Mouse (Mus musculus) lung, postnatal 0 days (tissue): ENCODE measurements around the gene Bag6. TPM values are rescaled to one million over a fixed set of nuclear protein-coding genes. Genes with fewer than 3 reads are reported as not detected.

Experiments
- ATAC-seq: fragments of 200-750 bp; cut with Nextera tagmentation; 2 replicates; pipeline ENCODE4 v1.8.0; 2017; ENCODE audit warnings: moderate library complexity
- DNase-seq: peaks from one replicate; pipeline ENCODE4 v3.0.0-alpha.2; 2016; ENCODE audit warnings: low spot score
- H3K27ac ChIP-seq: fragments of 300-500 bp; sonication (generic); 2 replicates; pipeline ENCODE4 v1.5.1; 2014; ENCODE audit warnings: antibody characterized with exemption, mild to moderate bottlenecking, low read length, mixed read lengths
- H3K27me3 ChIP-seq: fragments of 300-500 bp; sonication (generic); replicated peaks from 2 replicates; pipeline ENCODE4 v1.6.1; 2014; ENCODE audit warnings: low read length, mixed read lengths; ENCODE audit not compliant: insufficient read depth
- H3K36me3 ChIP-seq: fragments of 300-500 bp; sonication (generic); 2 replicates; pipeline ENCODE4 v1.6.1; 2014; ENCODE audit warnings: low read length, mixed read lengths; ENCODE audit not compliant: insufficient read depth
- H3K4me1 ChIP-seq: fragments of 300-500 bp; sonication (generic); 2 replicates; pipeline ENCODE4 v1.6.1; 2014; ENCODE audit warnings: antibody characterized with exemption, low read depth, low read length, mixed read lengths; ENCODE audit not compliant: insufficient read depth
- H3K4me2 ChIP-seq: fragments of 300-500 bp; sonication (generic); replicated peaks from 2 replicates; pipeline ENCODE4 v1.6.1; 2014; ENCODE audit warnings: low read depth, mild to moderate bottlenecking, low read length, moderate library complexity, mixed read lengths
- H3K4me3 ChIP-seq: fragments of 300-500 bp; sonication (generic); 2 replicates; pipeline ENCODE4 v1.5.1; 2014; ENCODE audit warnings: low read depth, low read length
- H3K9ac ChIP-seq: fragments of 300-500 bp; sonication (generic); replicated peaks from 2 replicates; pipeline ENCODE4 v1.6.1; 2014; ENCODE audit warnings: low read depth, mild to moderate bottlenecking
- H3K9me3 ChIP-seq: fragments of 300-500 bp; sonication (generic); 2 replicates; pipeline ENCODE4 v1.6.1; 2016; ENCODE audit warnings: low read length, mixed read lengths
- CTCF ChIP-seq: IDR thresholded peaks from 2 replicates; pipeline ENCODE4 v1.5.1; 2016; ENCODE audit warnings: antibody characterized with exemption, mild to moderate bottlenecking
- EP300 ChIP-seq: IDR thresholded peaks from 2 replicates; pipeline ENCODE4 v1.6.1; 2016; ENCODE audit warnings: antibody characterized with exemption, mild to moderate bottlenecking, control low read depth
- WGBS: fragments of 180-500 bp; shearing (Covaris S2); extraction: QIAGEN DNeasy Blood & Tissue Kit; methylation state at CpG from one replicate; pipeline ENCODE4 v1.1.7; 2014; 5-methylcytosine and 5-hydroxymethylcytosine counted together
- polyA plus RNA-seq: library from polyadenylated mRNA; unstranded; fragments of >200 nt; fragmentation: Nextera tagmentation; extraction: Ambion mirVana; gene quantifications from 2 replicates; pipeline ENCODE4 v1.2.1, GENCODE M21; 2015

Gene Bag6
- polyA plus RNA-seq, 1 experiment from 2014 or later, result 34.8 TPM

DNA sequence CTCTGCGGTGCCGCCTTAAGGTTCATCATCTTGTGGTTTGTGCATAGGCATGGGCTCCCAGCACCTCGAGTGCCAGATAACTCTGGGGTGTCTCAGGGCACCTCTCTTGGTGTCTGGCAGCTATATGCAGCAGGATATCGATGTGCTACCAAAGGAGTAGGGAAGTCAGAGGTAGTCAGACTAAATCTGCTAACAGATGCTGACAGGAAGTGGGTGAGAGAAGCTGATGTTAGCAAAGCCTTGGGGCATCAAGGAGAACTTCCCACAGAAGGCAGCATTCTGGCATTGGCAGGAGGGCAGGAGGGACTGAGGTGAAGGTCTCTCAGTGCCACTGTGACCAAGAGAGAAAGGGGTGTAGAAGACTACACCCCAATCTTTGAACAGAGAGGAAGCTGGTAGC lies 55.1 kb downstream of the Bag6 start:
- Histone ChIP-seq H3K9me3 (no peaks in the 10 kb centered on the region), H3K4me2 (no peak overlapping the region), H3K36me3 (no peaks in the 10 kb centered on the region), H3K27ac (no peak overlapping the region), H3K9ac (no peak overlapping the region), H3K4me1 (peaks cover 4% of the 10 kb centered on the region; the same call in 1 of the 2 replicates), H3K4me3 (no peak overlapping the region), H3K27me3 (no peaks in the 10 kb centered on the region)
- no peak for TF ChIP-seq EP300
- TF ChIP-seq CTCF, result no peak
- 57% methylated on average over 4 of the region's 4 CpGs for WGBS
- no peak for DNase-seq
- ATAC-seq, result no peak

- H3K36me3 ChIP-seq, result no peaks in the 10 kb centered on the region
- no peak for DNase-seq
- 46% methylated on average over 2 of the region's 2 CpGs for WGBS
- H3K4me3 ChIP-seq, result no peak overlapping the region
- TF ChIP-seq EP300 (no peak), CTCF (0 out of 2 replicates have a peak, but pooled peaks have one; percentile 16)
- no peaks in the 10 kb centered on the region; the same call in 1 of the 2 replicates for H3K27me3 ChIP-seq
- H3K9ac ChIP-seq, result no peak overlapping the region
- H3K4me2 ChIP-seq, result no peak overlapping the region
- no peak overlapping the region for H3K27ac ChIP-seq
- peaks cover 4% of the 10 kb centered on the region; the same call in 1 of the 2 replicates for H3K4me1 ChIP-seq
- no peak for ATAC-seq
- H3K9me3 ChIP-seq, result no peaks in the 10 kb centered on the region
These were observed 56.7 kb downstream of the Bag6 start for GRCm38 (mm10) chr17:35191723-35192122.

- DNase-seq (no peak), ATAC-seq (no peak)
- Histone ChIP-seq H3K4me1 (peaks cover 4% of the 10 kb centered on the region; the same call in 1 of the 2 replicates), H3K4me3 (no peak overlapping the region), H3K27ac (no peak overlapping the region), H3K4me2 (no peak overlapping the region), H3K36me3 (no peaks in the 10 kb centered on the region), H3K27me3 (no peaks in the 10 kb centered on the region; the same call in 1 of the 2 replicates), H3K9me3 (no peaks in the 10 kb centered on the region), H3K9ac (no peak overlapping the region)
- TF ChIP-seq EP300 (no peak), CTCF (no peak)
- WGBS, result 66% methylated on average over 5 of the region's 5 CpGs
These were observed 57.9 kb downstream of the Bag6 start for GRCm38 (mm10) chr17:35192924-35193323.

DNA sequence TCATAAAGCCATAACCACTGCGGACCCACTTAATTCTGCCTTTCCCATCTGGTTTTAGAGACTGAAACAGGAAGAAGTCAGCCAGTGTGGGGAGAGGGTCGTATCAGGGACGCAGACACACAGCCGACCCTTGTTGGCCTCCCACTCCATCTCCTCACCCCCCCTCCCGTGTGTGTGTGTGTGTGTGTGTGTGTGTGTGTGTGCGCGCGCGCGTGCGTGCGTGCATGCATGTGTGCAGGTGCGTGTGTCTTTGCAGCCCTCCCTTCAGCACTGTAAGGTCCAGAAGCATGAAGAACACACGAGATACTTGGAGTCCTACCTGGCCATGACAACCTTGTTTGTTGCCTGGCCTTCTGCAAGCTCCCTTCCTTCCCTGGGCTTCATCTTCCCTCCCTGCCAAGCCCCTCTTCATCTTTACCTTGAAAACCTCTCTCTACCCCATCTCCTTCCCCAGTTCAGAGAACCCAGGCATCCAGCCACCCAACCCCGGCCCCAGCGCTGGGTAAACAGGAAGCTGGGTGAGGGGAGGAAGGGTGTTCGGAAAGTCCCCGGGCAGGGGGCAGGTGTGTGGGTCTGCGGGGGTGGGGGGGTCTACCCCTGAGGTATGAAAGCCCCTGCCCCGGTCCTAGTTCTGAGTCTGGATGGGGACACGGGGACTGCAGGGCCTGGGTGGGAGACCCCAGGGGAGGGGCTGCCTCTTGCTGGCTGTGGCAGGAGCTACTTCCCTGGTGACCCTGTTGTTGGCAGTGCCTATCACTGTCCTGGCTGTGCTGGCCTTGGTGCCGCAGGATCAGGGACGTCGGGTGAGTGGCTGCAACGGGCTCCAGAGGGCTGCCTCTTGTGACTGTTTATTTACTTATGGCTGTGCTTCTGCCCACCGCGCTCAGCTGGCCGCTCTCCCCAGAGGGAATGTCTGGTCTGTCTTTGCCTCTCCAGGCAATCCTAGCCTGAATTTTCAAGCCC lies 59.2 kb downstream of the Bag6 start, which contains the start of gene Ltb:
Gene Ltb (plus strand): TSS at position 559 of the 963 bp plus-strand sequence.
- no peak within 1 kb of the TSS; the same call in 1 of the 2 replicates for H3K4me3 ChIP-seq
- peak within 1 kb of the TSS; percentile 75 for H3K4me2 ChIP-seq
- H3K4me1 ChIP-seq, result peaks cover 4% of the 10 kb centered on the region; the same call in 1 of the 2 replicates
- TF ChIP-seq EP300 (no peak), CTCF (no peak)
- ATAC-seq (no peak), DNase-seq (no peak)
- no peak within 1 kb of the TSS for H3K9ac ChIP-seq
- 38% methylated on average over 25 of the region's 28 CpGs for WGBS
- H3K36me3 ChIP-seq, result no peaks in the 10 kb centered on the region
- H3K27ac ChIP-seq, result no peak within 1 kb of the TSS
- no peaks in the 10 kb centered on the region; the same call in 1 of the 2 replicates for H3K27me3 ChIP-seq
- H3K9me3 ChIP-seq, result no peaks in the 10 kb centered on the region

GRCm38 (mm10) chr17:35194844-35195630 lies 60.1 kb downstream of the Bag6 start:
- Histone ChIP-seq H3K4me2 (peak overlapping the region; percentile 75), H3K9ac (no peak overlapping the region), H3K27ac (no peak overlapping the region), H3K4me3 (peak overlapping the region; percentile 45), H3K4me1 (peaks cover 4% of the 10 kb centered on the region; the same call in 1 of the 2 replicates), H3K27me3 (no peaks in the 10 kb centered on the region; the same call in 1 of the 2 replicates), H3K36me3 (no peaks in the 10 kb centered on the region), H3K9me3 (no peaks in the 10 kb centered on the region)
- 37% methylated on average over 16 of the region's 19 CpGs for WGBS
- TF ChIP-seq CTCF, result no peak
- TF ChIP-seq EP300, result no peak
- ATAC-seq (no peak), DNase-seq (no peak)
